Mouse (Mus musculus) embryo, embryonic 10 days (tissue): ENCODE measurements at regions not wholly inside any gene's neighbourhood (a gene's known extent, or its start where the extent isn't known, plus 50 kb on each side); places are given as distances from the start of the nearest gene placed in this dataset.
A peak's percentile ranks its signal among the peaks of the same experiment; 100 is the strongest.

Experiments used
- DNase-seq: peaks from one replicate; pipeline ENCODE4 v3.0.0-alpha.2; 2015; ENCODE audit warnings: low spot score

- DNase-seq: no peak
These were observed 141.1 kb upstream of the Fndc3a start for GRCm38 (mm10) chr14:72850884-72851283.

GRCm38 (mm10) chr14:72848271-72848955 lies 138.6 kb upstream of the Fndc3a start:
- DNase-seq: no peak

GRCm38 (mm10) chr14:72847466-72847865 lies 137.7 kb upstream of the Fndc3a start:
- no peak for DNase-seq

GRCm38 (mm10) chr14:72845621-72846440 lies 136.0 kb upstream of the Fndc3a start:
- DNase-seq: no peak

GRCm38 (mm10) chr14:72844753-72845369 lies 135.1 kb upstream of the Fndc3a start:
- DNase-seq: peak; percentile 17

GRCm38 (mm10) chr14:72841753-72842152 lies 131.9 kb upstream of the Fndc3a start:
- DNase-seq: no peak

GRCm38 (mm10) chr14:72835158-72835557 lies 125.4 kb upstream of the Fndc3a start:
- DNase-seq: no peak

- peak; percentile 64 for DNase-seq
These were observed 119.5 kb upstream of the Fndc3a start for GRCm38 (mm10) chr14:72829261-72829660.

- no peak for DNase-seq
These were observed 115.7 kb upstream of the Fndc3a start for GRCm38 (mm10) chr14:72825549-72825948.

GRCm38 (mm10) chr14:72822231-72822615 lies 112.4 kb upstream of the Fndc3a start:
- no peak for DNase-seq

GRCm38 (mm10) chr14:72821517-72822230 lies 111.9 kb upstream of the Fndc3a start:
- DNase-seq: no peak

GRCm38 (mm10) chr14:72819037-72819436 lies 109.2 kb upstream of the Fndc3a start:
- no peak for DNase-seq

GRCm38 (mm10) chr14:72817764-72818163 lies 108.0 kb upstream of the Fndc3a start:
- no peak for DNase-seq

- DNase-seq: peak; percentile 71
These were observed 107.0 kb upstream of the Fndc3a start for GRCm38 (mm10) chr14:72816847-72817246.

GRCm38 (mm10) chr14:72809138-72809537 lies 99.3 kb upstream of the Fndc3a start:
- no peak for DNase-seq

GRCm38 (mm10) chr14:72807947-72808346 lies 98.1 kb upstream of the Fndc3a start:
- DNase-seq: no peak

GRCm38 (mm10) chr14:72807286-72807685 lies 97.5 kb upstream of the Fndc3a start:
- DNase-seq: no peak

- no peak for DNase-seq
These were observed 96.8 kb upstream of the Fndc3a start for GRCm38 (mm10) chr14:72806598-72806997.

GRCm38 (mm10) chr14:72803579-72803978 lies 93.8 kb upstream of the Fndc3a start:
- no peak for DNase-seq

GRCm38 (mm10) chr14:72790654-72791053 lies 80.9 kb upstream of the Fndc3a start:
- DNase-seq: no peak

- no peak for DNase-seq
These were observed 77.1 kb upstream of the Fndc3a start for GRCm38 (mm10) chr14:72786929-72787328.

- DNase-seq: no peak
These were observed 73.4 kb upstream of the Fndc3a start for GRCm38 (mm10) chr14:72783248-72783647.
